Mouse (Mus musculus): ENCODE data around the gene Cobll1.

Cobll1 gene

DNA sequence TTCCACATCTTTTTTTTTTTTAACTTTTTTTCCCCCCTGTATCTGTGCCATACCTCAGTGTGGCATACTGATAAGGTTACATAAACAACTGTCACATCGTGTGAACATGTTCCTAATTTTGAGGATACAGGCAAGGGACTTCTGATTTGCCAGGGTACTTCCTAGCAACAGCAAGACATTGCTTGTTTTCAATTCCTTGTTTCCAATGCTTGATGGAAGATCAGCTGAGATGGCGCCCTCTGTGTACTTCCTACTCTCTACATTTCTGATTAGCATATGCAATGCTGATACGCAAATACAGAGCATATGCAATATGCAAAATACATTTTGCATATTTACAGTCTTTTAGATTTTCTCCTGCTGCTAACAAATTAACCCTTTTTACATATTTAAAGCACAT, 152.0 kb downstream of the Cobll1 start:
- DNase-seq = no peak

DNA sequence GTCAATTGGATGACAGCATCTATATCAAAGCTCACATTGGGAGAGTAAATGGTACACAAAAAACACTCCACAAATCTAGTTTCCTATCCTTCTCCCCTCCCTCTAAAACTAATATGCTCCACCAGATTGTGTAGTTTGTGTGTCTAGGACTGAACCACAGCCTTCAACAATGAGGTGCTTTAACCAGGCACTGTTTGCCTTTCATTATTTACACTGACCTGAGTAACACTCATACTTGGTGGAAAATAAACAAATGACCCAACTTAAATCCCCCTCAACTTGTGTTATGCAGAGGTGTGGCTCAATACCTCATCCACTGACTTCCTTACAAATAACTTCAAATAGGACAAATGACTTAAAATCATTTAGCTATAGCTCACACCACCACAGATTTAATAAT, 155.8 kb downstream of the Cobll1 start:
- peak in 1 of 2 experiments; percentile 27 for DNase-seq

DNA sequence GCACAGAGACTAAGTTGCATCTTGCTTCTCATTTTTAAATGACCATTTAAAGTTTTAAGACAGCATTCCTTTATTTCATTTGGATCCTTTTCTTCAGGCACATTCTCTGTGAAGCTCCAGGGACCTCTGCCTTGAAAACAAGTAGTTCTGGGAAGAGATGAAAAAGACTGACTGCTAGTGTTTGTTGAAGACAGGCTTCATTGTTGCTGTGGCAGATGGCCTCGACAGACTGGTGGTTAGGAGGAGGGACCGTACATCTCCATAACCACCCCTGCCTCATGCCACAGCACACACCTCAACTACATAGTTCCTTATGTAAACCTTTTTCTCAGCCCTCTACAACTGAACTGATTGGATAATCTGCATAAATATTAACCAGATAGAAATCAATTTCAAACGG, 161.7 kb downstream of the Cobll1 start:
- no peak for DNase-seq

DNA sequence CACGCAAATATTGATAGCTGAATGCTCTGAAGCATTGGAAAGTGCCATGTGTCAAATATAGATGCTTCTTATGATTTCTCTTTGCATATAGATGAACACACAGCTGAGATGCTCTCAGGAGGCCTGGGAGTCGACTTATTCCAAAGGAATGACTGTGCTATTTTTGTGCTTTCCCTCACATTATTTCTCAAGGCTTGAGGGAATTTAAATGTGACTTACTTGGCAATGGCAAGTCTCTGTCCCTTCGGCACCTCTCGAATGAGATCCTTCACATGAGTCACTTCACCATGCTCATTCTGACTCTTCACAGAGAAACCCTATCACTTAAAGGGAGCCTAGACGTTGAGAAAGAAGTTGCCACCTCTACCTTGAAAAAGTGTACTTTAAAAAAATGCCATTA, 163.4 kb downstream of the Cobll1 start:
- no peak for DNase-seq

- no peak for DNase-seq
These were observed 163.8 kb downstream of the Cobll1 start for GRCm38 (mm10) chr2:65075431-65075830.

GRCm38 (mm10) chr2:65072205-65072604, 167.0 kb downstream of the Cobll1 start:
- DNase-seq = no peak

GRCm38 (mm10) chr2:65053764-65054163, 185.4 kb downstream of the Cobll1 start:
- no peak for DNase-seq

DNA sequence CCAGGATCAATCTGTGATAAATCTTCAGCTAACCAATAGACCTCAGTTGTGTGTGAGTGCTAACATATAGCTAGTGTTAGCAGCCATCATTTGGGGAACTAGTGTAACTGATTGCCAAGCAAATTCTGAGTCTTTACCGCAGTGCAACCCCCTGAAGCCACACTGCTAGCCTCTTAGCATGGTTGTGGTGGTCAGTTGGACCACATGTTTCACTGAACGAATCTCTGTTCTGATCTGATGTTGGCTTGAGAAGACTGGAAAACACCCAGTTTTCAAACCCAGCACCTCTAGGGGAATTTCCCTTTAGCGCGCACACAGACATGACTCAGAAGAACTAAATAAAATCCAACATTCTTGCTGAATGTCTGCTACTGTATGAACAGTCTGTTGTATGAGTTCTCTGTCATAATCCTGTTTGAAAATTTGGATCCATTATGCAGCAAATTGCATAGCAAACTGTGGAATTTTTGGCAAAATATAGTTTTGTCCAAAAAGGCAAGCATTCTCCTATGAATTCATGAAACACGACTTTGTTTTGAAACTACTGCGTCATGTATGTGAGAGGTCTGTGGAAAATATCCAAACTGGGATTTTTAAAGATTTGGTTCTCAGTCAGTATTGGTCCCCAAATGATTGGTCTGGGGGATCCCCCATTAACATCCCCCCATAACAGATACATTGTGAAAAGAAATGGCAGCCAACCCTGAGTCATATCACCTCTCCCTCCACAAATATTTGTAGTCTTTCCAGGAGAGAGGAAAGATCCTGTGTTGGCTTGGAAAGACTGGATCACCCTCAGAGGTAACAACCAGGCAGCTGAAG, 186.8 kb downstream of the Cobll1 start:
- DNase-seq = no peak

- no peak for DNase-seq
These were observed 188.4 kb downstream of the Cobll1 start for GRCm38 (mm10) chr2:65050776-65051175.

GRCm38 (mm10) chr2:65048234-65049017, 190.8 kb downstream of the Cobll1 start:
- peak in 1 of 2 experiments; percentile 17 for DNase-seq

All from lung, adult 18-20 months (tissue).